Mouse (Mus musculus) effector memory CD4-positive, alpha-beta T cell, adult 5 months (primary cell): ENCODE results near the gene Adamts2. TPM values are rescaled to one million over a fixed set of nuclear protein-coding genes. Genes with fewer than 3 reads are reported as not detected.

Experiments used
- polyA plus RNA-seq: library from polyadenylated mRNA; unstranded; fragments of 100-300 nt; shearing (Covaris generic); gene quantifications from one replicate; pipeline ENCODE4 v1.2.1, GENCODE M21; 2017

Adamts2 gene
- not detected for polyA plus RNA-seq

DNA sequence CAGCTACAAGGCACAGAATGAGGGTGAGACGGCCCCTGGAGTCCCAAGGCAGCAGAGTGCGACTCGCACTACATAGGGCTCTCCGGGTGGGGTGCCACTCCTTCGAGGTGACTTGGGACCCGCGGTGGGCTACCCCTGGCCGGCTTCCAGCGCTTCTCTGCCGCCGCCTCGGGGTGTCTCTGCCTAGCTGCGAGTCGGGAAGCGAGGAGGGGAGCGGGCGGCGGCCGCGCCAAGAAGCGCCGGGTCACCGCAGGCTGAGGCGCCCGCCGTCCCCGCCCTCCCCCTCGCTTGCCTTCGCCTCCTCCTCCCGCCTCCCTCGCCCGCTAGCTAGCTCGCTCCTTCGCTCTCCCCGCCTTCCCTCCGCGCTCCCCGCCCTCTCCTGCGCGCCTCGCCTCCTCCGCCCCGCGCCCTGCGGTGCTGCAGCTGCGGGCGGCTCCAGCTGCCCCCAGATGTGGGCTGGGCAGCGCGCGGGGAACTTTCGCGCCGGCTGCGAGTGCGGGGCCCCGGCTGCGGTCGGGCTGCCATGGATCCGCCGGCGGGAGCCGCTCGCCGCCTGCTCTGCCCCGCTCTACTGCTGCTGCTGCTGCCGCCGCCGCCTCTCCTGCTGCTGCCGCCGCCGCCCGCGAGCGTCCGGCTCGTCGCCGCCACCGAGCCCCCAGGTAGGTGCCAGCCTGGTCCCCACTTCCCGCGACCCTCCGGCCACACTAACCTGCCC is at the start of gene Adamts2:
Gene Adamts2 (plus strand): TSS at position 444 of the 715 bp plus-strand sequence.

DNA sequence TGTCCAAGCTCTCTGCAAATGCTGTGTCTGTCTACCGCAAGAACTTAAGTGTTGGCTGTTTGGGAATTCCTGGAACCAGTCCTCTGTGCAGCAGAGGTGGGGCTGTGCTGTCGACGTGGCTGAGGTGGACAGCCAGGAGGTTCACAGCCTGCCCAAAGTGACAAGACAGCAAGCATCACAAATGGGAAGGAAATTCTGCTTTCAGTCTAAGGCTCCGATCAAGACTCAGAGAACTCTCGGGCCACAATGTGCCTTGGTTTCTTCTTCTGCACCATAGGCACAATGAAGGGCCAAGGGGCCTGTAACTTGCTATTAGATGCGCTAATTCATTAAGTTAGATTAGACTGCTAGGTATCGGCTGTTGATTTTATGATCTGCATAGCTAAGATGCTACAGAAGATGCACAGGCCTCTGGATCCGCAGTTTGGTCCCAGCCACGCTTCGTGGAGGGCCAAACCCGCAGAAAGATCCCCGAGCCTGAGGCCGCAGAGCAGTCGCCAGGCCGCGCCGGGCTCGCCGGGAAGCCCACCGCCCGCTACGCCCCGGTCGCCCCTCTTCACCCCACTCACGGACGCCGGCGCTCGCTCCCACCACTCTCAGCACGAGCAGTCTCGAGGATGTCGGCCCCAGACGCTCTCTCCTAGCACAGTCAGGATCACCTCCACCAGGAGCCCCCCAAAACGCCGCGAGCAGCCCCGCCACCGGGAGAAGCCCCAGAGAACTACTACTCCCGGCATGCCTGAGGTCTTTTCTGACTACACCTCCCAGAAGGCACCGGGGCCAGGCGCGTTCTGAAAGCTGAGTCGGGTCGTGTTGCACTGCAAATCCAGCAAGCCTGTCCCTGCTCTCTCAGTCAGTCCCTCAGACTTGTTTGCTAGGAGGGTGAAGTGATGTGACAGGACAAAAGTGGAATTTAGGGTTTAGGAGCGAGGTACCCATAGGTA is 225.4 kb downstream of the Adamts2 start, which contains the start of gene Zfp354c:
Gene Zfp354c (minus strand): TSS at position 715 of the 944 bp plus-strand sequence.

GRCm38 (mm10) chr11:50841023-50841735 is 239.3 kb downstream of the Adamts2 start, which contains the start of gene Zfp879:
TSS of gene Zfp879 (minus strand) at chr11:50841552.

DNA sequence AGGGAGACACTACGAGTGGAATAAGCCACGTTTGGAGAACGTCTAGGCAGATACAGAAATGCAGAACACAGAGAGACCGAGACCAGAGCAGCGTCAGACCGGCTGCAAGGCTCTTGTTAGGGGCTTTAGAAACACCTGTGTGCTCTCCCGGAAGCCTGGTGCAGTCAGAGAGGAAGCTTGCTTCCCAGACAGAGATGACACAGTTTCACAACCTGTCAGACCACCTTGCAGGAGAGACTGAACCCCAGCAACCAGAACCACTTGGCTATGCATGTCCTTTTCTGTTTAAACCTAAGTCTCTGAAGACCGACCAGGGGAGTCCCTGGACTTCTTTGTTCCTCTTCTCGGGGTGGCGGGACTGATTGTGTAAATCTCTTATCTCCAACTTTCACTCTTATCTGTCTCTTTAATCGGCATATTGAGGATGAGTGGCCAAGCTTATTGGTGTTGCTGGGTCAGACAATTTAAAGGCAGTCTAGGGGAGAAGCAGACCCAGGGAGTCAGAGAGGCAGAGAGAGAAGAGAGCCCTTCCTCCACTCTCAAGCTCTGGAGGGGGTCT is 248.4 kb downstream of the Adamts2 start, which contains the start of gene Grm6:
Gene Grm6 (plus strand): TSS at position 509 of the 559 bp plus-strand sequence.

Other genes with a start within 250 kb of the Adamts2 start
- gene Cby3, start 247.6 kb upstream of the Adamts2 start, polyA plus RNA-seq: not detected
- gene Hnrnph1, start 225.1 kb upstream of the Adamts2 start, polyA plus RNA-seq: 345 TPM
- 21.0 TPM for gene Rufy1, start 171.0 kb upstream of the Adamts2 start, polyA plus RNA-seq
- 1.2 TPM for gene Zfp354c, start 225.6 kb downstream of the Adamts2 start, polyA plus RNA-seq
- gene Zfp879, start 239.5 kb downstream of the Adamts2 start, polyA plus RNA-seq: not detected
- gene Grm6, start 248.6 kb downstream of the Adamts2 start, polyA plus RNA-seq: not detected